Mouse (Mus musculus): ENCODE data around the gene Dupd1. TPM values are rescaled to one million over a fixed set of nuclear protein-coding genes. Genes with fewer than 3 reads are reported as not detected.
A peak's percentile ranks its signal among the peaks of the same experiment; 100 is the strongest.

Gene Dupd1
- polyA plus RNA-seq, 1 experiment from 2014 or later: not detected

- WGBS: 84% methylated on average over 5 of the region's 5 CpGs
Measured at GRCm38 (mm10) chr14:21745149-21745548, 30.8 kb upstream of the Dupd1 start.

GRCm38 (mm10) chr14:21744169-21744568 is 29.8 kb upstream of the Dupd1 start:
- ATAC-seq: no peak
- Histone ChIP-seq H3K27ac (no peak overlapping the region), H3K9me3 (replicated peaks) (no peaks in the 10 kb centered on the region), H3K27me3 (0 out of 2 replicates have a peak, but pooled peaks cover 4% of the 10 kb centered on the region), H3K4me3 (no peak overlapping the region), H3K36me3 (ENCODE audit: poor library complexity, severe bottlenecking) (no peaks in the 10 kb centered on the region), H3K4me1 (no peaks in the 10 kb centered on the region), H3K9ac (no peak overlapping the region), H3K4me2 (no peak overlapping the region)
- 90% methylated on average over 1 of the region's 1 CpGs for WGBS

More at GRCm38 (mm10) chr14:21745149-21745548, 30.8 kb upstream of the Dupd1 start:
- Histone ChIP-seq H3K4me2 (no peak overlapping the region), H3K9ac (no peak overlapping the region), H3K4me3 (no peak overlapping the region), H3K9me3 (replicated peaks) (no peaks in the 10 kb centered on the region), H3K27me3 (0 out of 2 replicates have a peak, but pooled peaks cover 4% of the 10 kb centered on the region), H3K4me1 (no peaks in the 10 kb centered on the region), H3K27ac (no peak overlapping the region), H3K36me3 (ENCODE audit: poor library complexity, severe bottlenecking) (no peaks in the 10 kb centered on the region)
- no peak for ATAC-seq

DNA sequence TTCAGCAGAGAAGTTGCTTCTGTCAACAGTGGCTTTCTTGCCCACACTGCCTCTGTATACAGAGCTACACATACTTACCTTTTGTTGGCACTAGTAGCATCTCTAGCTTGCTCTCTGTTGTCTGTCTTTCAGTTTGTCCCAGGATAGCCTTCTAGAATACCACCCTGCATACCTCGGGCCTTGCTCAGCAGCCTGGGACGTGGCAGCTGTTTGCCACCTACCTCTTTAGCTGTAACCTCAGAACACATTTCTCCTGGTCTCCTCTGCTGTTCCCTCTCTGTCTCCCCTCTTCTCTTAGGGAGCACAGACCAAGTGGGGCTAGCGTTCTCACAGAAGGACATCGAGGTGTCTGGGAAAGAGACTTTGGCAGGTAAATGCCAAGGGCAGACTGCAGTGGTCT is 28.1 kb upstream of the Dupd1 start:
- Histone ChIP-seq H3K36me3 (ENCODE audit: poor library complexity, severe bottlenecking) (no peaks in the 10 kb centered on the region), H3K27me3 (0 out of 2 replicates have a peak, but pooled peaks cover 4% of the 10 kb centered on the region), H3K4me2 (no peak overlapping the region), H3K9me3 (replicated peaks) (no peaks in the 10 kb centered on the region), H3K4me1 (no peaks in the 10 kb centered on the region), H3K27ac (no peak overlapping the region), H3K9ac (no peak overlapping the region), H3K4me3 (no peak overlapping the region)
- 90% methylated on average over 4 of the region's 4 CpGs for WGBS
- no peak for ATAC-seq

- Histone ChIP-seq H3K4me1 (no peaks in the 10 kb centered on the region), H3K9me3 (replicated peaks) (no peaks in the 10 kb centered on the region), H3K27ac (no peak overlapping the region), H3K4me3 (no peak overlapping the region), H3K4me2 (no peak overlapping the region), H3K36me3 (ENCODE audit: poor library complexity, severe bottlenecking) (no peaks in the 10 kb centered on the region), H3K9ac (no peak overlapping the region), H3K27me3 (0 out of 2 replicates have a peak, but pooled peaks cover 4% of the 10 kb centered on the region)
- 9% methylated on average over 4 of the region's 4 CpGs for WGBS
- ATAC-seq: peak; percentile 92
Measured at GRCm38 (mm10) chr14:21741786-21742185, 27.4 kb upstream of the Dupd1 start.

DNA sequence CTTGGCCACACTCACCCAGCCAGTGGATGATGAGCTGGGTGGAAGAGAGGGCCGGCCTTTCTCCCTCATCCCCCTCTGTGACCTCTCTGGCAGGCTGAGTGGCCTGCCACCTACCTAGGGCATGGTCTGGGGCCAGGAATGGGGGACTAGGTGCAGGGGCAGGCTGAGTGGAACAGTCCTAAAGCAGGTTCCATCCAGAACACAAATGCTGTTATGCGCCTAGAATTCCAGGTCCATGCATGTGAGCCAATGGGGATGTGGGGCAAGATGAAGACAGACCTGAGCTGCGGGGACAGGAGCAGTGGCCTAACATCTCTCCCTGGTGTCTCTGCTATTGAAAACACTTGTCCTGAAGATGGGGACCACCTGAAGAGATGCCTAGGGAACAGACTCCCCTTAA is 26.9 kb upstream of the Dupd1 start:
- H3K27me3 ChIP-seq: 0 out of 2 replicates have a peak, but pooled peaks cover 4% of the 10 kb centered on the region
- H3K4me1 ChIP-seq: no peaks in the 10 kb centered on the region
- 95% methylated on average over 3 of the region's 3 CpGs for WGBS
- H3K36me3 ChIP-seq (ENCODE audit: poor library complexity, severe bottlenecking): no peaks in the 10 kb centered on the region
- H3K9me3 ChIP-seq (replicated peaks): no peaks in the 10 kb centered on the region
- no peak overlapping the region for H3K4me2 ChIP-seq
- no peak overlapping the region for H3K4me3 ChIP-seq
- no peak overlapping the region for H3K27ac ChIP-seq
- peak; percentile 25; the same call in 1 of the 2 replicates for ATAC-seq
- H3K9ac ChIP-seq: no peak overlapping the region

DNA sequence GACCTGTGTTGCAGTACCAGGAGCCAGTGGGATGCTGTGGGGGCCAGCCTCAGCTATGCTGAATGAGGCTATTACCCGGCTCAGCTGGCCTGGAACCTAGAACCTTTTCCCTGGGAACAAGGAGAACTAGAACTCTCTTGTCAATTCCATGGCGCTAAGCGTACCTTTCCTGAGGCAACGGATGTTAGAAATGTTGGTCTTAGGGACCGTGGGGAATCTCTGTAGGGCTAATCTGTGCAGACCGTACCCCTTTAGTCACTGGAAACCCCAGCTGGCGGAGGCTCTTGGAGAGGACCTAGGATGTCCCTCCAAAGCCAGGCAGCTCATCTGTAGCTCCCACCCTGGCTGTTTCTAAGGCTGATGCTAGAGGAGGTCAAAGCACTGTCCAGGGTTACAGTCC is 26.0 kb upstream of the Dupd1 start:
- 0 out of 2 replicates have a peak, but pooled peaks cover 4% of the 10 kb centered on the region for H3K27me3 ChIP-seq
- no peak overlapping the region for H3K4me3 ChIP-seq
- H3K4me1 ChIP-seq: no peaks in the 10 kb centered on the region
- no peaks in the 10 kb centered on the region for H3K9me3 ChIP-seq (replicated peaks)
- no peak overlapping the region for H3K27ac ChIP-seq
- WGBS: 96% methylated on average over 7 of the region's 7 CpGs
- no peak overlapping the region for H3K4me2 ChIP-seq
- no peak overlapping the region for H3K9ac ChIP-seq
- H3K36me3 ChIP-seq (ENCODE audit: poor library complexity, severe bottlenecking): no peaks in the 10 kb centered on the region
- no peak for ATAC-seq

DNA sequence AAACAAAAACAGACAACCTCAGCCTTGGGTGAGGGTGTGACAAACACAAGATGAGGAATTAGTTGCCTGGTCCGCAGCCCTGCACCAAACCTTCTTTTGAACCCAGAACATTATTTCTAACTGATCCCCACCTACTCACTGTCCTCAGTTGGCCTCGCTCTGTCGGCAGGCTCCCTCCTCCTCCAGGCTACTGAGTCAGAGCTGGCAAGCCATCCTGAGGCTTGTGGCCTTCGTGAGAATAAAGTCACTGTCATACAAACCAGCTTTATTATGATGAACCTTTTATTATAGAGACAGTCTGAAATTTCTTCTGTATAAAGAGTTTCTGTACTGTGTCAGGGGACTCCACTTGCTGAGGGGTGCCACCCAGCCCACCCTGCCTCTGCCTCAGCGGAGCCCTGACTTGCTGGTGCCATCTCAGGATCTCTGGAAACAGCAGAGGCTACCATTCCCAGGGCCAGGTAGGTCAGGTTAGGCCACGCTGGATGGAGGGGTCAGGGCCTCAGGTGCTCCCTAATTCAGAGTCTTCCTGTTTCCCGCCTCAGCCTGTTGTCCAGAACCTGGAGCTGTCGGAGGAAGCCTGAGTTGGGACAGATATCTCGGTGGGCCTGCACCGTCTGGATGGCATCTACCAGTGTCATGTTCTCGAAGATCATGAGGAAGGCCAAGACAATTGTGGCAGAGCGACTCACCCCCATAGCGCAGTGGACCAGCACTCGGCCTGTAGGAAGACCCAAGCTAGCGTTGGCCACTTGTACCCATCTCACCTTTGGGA is 18.9 kb upstream of the Dupd1 start:
- H3K36me3 ChIP-seq (ENCODE audit: poor library complexity, severe bottlenecking): no peaks in the 10 kb centered on the region
- WGBS: 93% methylated on average over 15 of the region's 15 CpGs
- no peak overlapping the region for H3K4me2 ChIP-seq
- no peaks in the 10 kb centered on the region for H3K4me1 ChIP-seq
- no peak overlapping the region for H3K9ac ChIP-seq
- H3K27ac ChIP-seq: no peak overlapping the region
- no peak for ATAC-seq
- peaks cover 6% of the 10 kb centered on the region; the same call in 1 of the 2 replicates for H3K9me3 ChIP-seq (replicated peaks)
- no peak overlapping the region for H3K4me3 ChIP-seq
- H3K27me3 ChIP-seq: no peaks in the 10 kb centered on the region

DNA sequence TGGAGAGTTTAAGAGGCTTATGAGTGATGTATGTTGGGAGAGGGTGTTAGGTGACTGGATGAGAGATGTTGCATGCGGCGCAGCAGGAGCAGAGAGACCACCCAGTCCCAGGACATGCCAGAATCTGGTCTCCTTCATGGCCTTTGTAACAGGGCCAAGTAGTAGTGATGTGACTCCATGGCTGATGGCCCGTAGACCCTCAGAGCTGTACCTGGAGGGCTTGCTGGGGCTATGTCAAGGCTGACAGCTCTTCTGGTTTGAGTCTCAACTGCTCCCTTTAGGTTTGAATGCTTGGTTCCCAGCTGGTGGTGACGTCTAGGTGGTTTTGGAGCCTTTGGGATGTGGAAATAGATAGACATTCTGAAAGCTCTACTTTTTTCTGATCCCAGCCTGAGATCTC is 15.6 kb upstream of the Dupd1 start:
- no peaks in the 10 kb centered on the region for H3K4me1 ChIP-seq
- no peak overlapping the region for H3K27ac ChIP-seq
- no peaks in the 10 kb centered on the region for H3K36me3 ChIP-seq (ENCODE audit: poor library complexity, severe bottlenecking)
- H3K4me3 ChIP-seq: no peak overlapping the region
- peaks cover 6% of the 10 kb centered on the region; the same call in 1 of the 2 replicates for H3K9me3 ChIP-seq (replicated peaks)
- WGBS: 88% methylated on average over 4 of the region's 4 CpGs
- no peak for ATAC-seq
- no peaks in the 10 kb centered on the region for H3K27me3 ChIP-seq
- H3K4me2 ChIP-seq: no peak overlapping the region
- H3K9ac ChIP-seq: no peak overlapping the region

GRCm38 (mm10) chr14:21729031-21729732 is 14.8 kb upstream of the Dupd1 start:
- no peak overlapping the region for H3K4me3 ChIP-seq
- no peak for ATAC-seq
- WGBS: 81% methylated on average over 6 of the region's 6 CpGs
- H3K36me3 ChIP-seq (ENCODE audit: poor library complexity, severe bottlenecking): no peaks in the 10 kb centered on the region
- no peak overlapping the region for H3K4me2 ChIP-seq
- no peaks in the 10 kb centered on the region for H3K4me1 ChIP-seq
- no peak overlapping the region for H3K27ac ChIP-seq
- H3K9me3 ChIP-seq (replicated peaks): peaks cover 6% of the 10 kb centered on the region; the same call in 1 of the 2 replicates
- no peak overlapping the region for H3K9ac ChIP-seq
- no peaks in the 10 kb centered on the region for H3K27me3 ChIP-seq

DNA sequence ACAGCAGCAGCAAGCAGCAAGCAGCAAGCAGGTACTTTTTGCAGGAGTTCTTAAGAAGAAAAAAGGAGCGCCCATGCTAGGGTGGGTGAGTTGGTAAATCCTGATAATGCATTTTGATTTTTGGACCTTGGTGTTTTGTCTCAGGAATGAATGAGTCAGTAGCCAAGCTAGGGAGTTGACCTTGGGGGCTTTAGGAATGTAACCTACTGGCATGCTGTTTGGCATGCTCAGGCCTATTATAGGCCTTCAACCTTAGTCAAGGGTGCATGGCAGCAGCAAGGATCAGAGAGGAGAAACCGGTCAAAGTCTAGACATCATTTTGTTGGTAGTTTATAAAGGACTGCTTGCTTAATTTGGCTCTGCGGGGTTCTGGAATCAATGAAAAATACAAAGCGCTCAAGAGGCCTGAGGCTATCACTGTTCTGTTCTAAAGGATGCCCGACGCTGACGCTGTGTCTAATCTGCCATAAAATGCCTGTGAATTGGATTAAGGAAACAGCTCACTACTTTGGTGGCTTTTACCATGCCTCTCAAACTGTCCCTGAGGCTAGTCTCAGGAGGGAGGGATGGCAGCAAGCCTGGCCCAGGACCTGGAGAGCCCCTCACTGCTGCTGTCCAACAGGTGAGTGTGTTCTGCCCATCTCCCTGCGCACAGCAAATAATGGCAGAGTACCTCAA is 7.8 kb upstream of the Dupd1 start:
- Histone ChIP-seq H3K27ac (no peak overlapping the region), H3K4me1 (peaks cover 9% of the 10 kb centered on the region)
- WGBS: 46% methylated on average over 8 of the region's 8 CpGs

DNA sequence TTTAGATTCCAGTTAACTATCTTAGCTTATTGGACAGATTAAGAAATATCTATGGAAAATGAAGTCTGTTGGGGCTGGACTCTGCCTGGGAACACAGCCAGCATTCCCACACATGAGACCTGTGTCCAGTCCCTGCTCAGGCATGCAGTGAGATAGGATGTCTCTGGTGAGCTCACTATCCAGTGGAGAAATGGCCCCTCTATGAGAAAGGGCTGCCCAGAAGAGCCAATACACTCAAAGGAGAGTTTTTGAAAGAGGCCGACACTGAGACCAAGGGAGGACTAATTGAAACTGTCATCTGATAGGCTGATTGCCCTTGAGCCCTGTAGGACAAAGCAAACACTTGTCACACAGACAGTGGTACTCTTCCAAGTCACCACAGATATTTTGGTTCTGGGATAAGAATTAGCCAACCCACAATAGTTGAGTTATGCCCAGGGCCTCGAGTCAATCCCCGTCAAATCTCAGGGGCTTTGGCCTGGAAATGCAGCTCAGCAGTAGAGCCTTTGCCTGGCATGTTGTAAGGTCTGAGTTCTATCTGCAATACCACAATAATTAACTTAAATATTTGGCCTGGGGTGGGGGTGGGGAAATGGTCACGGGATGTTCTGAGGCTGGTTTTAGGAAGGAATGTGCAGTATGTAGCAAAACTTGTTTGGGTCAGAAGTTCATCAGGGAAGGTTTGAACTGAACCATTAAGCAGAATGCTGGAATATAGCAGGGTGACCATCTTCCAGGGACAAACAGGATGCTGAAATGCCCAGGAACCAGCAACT is 6.2 kb upstream of the Dupd1 start:
- H3K4me2 ChIP-seq: no peak overlapping the region
- no peak for ATAC-seq
- no peak overlapping the region for H3K27ac ChIP-seq
- no peak overlapping the region for H3K9ac ChIP-seq
- no peaks in the 10 kb centered on the region for H3K27me3 ChIP-seq
- H3K36me3 ChIP-seq (ENCODE audit: poor library complexity, severe bottlenecking): no peaks in the 10 kb centered on the region
- H3K4me3 ChIP-seq: no peak overlapping the region
- no peaks in the 10 kb centered on the region for H3K9me3 ChIP-seq (replicated peaks)
- peaks cover 9% of the 10 kb centered on the region for H3K4me1 ChIP-seq
- 81% methylated on average over 4 of the region's 4 CpGs for WGBS

More for the DNA sequence above, 7.8 kb upstream of the Dupd1 start:
- Histone ChIP-seq H3K4me3 (no peak overlapping the region), H3K4me2 (no peak overlapping the region), H3K9me3 (replicated peaks) (no peaks in the 10 kb centered on the region), H3K9ac (no peak overlapping the region), H3K36me3 (ENCODE audit: poor library complexity, severe bottlenecking) (no peaks in the 10 kb centered on the region), H3K27me3 (no peaks in the 10 kb centered on the region)
- no peak for ATAC-seq

Data from forebrain, embryonic 13.5 days (tissue).